Mouse (Mus musculus) embryonic stem cell, embryonic (primary cell): ENCODE data around the gene Hsd17b11.

Experiments
- CTCF ChIA-PET, 4 experiments: fragments of 300-600 bp in 2 of 4; fragments of 350-600 bp in 2 of 4; sonication (Branson Sonifier 250); formaldehyde crosslinking; loops; one replicate each; lab custom pipeline; 2022; ENCODE audit warnings: inconsistent platforms in 2 of 4; lab: Charles Lee
- POLR2A ChIA-PET, 4 experiments: fragments of 300-600 bp in 2 of 4; fragments of 350-600 bp in 2 of 4; sonication (Branson Sonifier 250); formaldehyde crosslinking; loops; one replicate each; lab custom pipeline; 2022; ENCODE audit warnings: antibody characterized with exemption in 4 of 4, inconsistent platforms in 1 of 4; lab: Charles Lee

Gene Hsd17b11

DNA sequence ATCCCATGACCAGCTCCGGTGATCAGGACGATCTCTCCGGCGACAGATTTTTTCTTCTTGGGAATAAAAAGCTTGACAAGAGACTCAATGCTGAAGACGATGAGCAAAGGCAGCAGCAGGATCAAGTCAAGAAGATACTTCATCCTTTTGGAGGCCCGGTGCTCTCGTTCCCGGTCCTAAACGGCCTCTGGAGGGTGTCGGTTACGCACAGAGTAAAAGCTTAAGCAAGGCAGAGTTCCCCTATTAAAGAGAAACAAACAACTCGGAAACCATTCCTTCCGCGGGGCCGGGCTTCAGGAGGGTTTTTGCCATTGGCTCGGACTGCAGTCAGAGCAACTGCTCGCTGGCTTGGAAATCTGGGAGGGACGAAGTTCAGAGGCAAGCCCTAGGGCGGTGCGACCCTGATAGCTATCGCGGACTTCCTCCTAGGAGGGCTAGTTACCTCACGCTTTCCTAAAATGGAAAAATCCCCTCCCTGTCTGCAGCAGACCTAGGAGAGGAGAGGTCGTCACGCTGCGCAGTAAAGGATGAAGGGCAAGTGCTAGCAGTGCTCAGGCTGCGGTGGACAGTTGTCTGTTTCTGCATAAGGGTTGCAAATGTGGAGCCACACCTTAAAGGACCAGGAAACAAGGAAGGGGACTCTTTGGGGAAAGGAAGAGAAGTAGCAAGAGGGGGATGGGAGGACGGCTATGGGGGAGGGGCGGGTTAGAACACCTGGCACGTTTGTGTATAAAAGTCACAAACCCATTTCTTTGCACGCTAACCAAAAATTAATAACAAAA lies at the start of gene Hsd17b11:
Gene Hsd17b11, minus strand, starts transcription at position 323 of the 782 bp plus-strand sequence.
- ChIA-PET CTCF (interaction anchor here (0.6 to 1.9 kb wide), 12 partner anchors 10 to 116 kb away, joined by 3 to 8 read pairs (median 4); no protein-coding TSS in a partner anchor), POLR2A (interaction anchor here (0.7 to 2.9 kb wide), 20 partner anchors 10 to 412 kb away, joined by 3 to 11 read pairs (median 4); no protein-coding TSS in a partner anchor)

- ChIA-PET POLR2A (interaction anchor here in 1 of 4 experiments (1.1 to 2.0 kb wide), 2 partner anchors 9 to 11 kb away, joined by 4 to 7 read pairs; no protein-coding TSS in a partner anchor), CTCF (no interaction called here)
These were observed 49.3 kb upstream of the Hsd17b11 start for GRCm38 (mm10) chr5:104071048-104071447.

DNA sequence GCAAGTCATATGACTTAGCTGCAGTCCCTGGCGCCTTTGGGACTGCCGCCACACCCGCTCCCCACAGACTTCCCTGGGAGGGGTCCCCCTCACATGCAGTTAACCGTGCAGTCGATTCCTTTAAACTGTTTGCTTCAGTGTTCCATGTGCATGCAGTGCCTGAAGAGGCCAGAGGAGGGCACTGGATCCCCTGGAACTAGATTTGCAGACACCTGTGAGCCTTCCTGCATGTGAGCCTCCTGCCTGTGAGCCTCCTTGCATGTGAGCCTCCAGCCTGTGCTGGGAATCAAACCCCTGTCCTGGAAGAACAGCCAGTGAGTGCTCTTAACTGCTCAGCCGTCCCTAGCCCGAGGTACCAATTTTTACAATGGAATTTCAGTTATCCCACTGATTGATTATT lies 47.0 kb upstream of the Hsd17b11 start:
- CTCF ChIA-PET: no interaction called here

DNA sequence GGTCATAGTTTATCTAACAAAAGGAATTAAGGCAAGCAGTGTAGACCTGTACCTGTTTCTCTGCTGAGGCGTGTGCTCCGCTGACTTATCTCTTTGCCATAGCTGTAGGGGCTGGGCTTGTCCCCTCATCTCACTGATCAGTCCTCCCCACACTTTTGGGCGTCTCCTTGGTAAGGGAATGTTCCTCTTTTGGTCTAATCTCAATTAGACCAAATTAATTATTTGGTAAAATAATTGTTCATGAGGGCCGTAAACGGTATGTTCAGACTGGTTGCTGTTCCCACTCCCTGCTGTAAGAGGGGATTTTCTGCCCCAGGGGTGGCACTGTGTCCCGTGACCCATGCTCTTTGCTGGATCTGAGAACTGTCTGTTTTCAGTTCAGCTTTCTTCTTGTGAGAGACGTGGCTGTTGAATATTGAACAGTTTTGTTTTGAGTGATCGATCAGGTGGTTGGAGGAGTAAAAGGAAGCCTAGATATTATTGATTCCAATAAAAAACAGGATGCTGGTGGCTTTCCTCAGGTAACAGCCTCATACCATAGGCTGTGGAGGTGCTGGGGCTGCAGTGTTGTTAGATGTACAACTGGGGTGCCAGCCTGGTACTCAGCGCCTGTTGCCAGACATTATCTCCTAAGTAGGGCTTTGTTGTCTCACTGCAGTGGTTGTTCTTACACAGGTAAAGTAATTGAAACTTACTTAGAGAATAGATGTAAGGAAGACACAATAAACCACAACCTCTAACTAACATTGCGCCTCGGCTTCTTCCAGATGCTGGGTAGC lies 41.2 kb upstream of the Hsd17b11 start:
- CTCF ChIA-PET: interaction anchor here in 2 of 4 experiments (0.5 to 1.4 kb wide), 2 partner anchors 63 to 337 kb away, joined by 4 to 6 read pairs; no protein-coding TSS in a partner anchor

More for the DNA sequence above, 47.0 kb upstream of the Hsd17b11 start:
- POLR2A ChIA-PET: interaction anchor here in 1 of 4 experiments (1.1 kb wide), 1 partner anchor 12 kb away, joined by 3 read pairs; no protein-coding TSS in a partner anchor

DNA sequence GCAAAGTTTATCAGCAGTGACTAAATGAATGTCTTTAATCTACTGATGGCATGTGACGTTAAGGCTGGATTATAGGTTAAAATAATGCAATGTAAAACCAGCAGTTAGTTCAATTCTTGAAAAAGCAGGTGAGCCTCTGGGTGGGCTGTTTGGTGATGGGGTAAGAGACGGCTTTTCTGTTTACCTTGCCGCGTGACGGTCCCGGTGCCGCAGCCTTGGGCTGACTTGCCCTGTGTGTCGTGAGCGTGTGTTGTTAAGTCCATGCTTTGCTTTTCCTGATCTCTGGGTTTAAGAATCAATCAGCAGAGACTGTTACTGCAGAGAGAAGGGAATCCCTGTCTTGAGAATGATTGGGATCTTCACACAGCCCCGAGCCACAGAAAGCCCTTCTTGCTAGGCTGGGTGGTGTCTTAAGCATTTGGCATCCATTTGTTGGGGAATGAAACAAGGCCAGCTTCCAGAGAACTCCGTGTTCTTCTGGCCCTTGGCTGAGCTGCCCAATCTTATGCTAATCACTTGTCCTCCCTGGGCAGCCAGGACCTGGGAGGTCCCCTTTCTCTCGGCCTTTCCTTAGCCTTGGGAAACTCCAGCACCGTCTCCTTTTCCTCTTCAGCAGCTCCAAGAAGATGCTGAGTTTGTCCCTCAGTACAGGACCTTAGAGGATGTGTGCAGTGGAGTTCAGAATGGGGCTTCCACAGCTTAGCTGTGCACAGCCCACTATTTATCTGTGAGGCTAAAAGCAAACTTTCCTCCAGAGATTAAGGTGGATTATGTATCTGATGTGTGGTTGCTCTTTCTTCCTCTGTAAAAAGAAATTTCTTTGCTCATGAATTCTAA lies 40.4 kb upstream of the Hsd17b11 start:
- ChIA-PET CTCF (interaction anchor here in 2 of 4 experiments (0.5 to 1.4 kb wide), 2 partner anchors 62 to 632 kb away, joined by 4 read pairs; no protein-coding TSS in a partner anchor), POLR2A (interaction anchor here in 3 of 4 experiments (0.7 to 2.0 kb wide), 6 partner anchors 8 to 1190 kb away, joined by 3 to 4 read pairs (median 4); no protein-coding TSS in a partner anchor)

More for the DNA sequence above, 41.2 kb upstream of the Hsd17b11 start:
- POLR2A ChIA-PET: interaction anchor here in 1 of 4 experiments (1.6 to 2.0 kb wide), 3 partner anchors 7 to 15 kb away, joined by 4 read pairs; no protein-coding TSS in a partner anchor

DNA sequence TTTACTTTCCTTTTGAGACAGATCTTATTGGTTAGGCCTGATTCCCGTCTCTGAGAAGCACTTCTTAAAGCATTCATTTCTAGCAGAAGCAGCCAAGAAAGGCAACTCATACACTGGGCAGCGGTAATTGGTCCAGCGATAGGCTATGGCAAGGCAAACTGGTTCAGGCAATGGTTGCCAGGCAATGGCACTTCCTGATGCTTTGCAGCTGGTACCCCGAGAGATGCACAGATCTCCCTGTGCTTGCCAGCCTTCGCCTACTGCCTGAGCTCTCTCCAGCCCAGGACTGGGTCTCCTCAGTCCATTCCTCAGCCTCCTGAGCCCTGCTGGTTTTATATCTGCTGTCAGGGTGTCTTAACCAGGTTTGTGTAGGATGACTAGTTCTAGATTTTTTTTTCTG lies 38.7 kb upstream of the Hsd17b11 start:
- ChIA-PET CTCF (interaction anchor here in 3 of 4 experiments (1.4 to 5.3 kb wide), 4 partner anchors 14 to 61 kb away, joined by 4 to 28 read pairs (median 8); no protein-coding TSS in a partner anchor), POLR2A (interaction anchor here in 2 of 4 experiments (0.7 to 1.8 kb wide), 3 partner anchors 10 to 386 kb away, joined by 3 to 7 read pairs (median 3); no protein-coding TSS in a partner anchor)

- POLR2A ChIA-PET: interaction anchor here in 2 of 4 experiments (0.7 to 1.8 kb wide), 3 partner anchors 11 to 387 kb away, joined by 3 to 7 read pairs (median 3); no protein-coding TSS in a partner anchor
These were observed 37.9 kb upstream of the Hsd17b11 start for GRCm38 (mm10) chr5:104059628-104060027.

GRCm38 (mm10) chr5:104058021-104058420 lies 36.3 kb upstream of the Hsd17b11 start:
- CTCF ChIA-PET: interaction anchor here (0.5 to 5.3 kb wide), 31 partner anchors 10 to 1329 kb away, joined by 3 to 37 read pairs (median 4); partner anchors contain the start of genes Dspp (in 1 of the 4), Gm17660 (in 1 of the 4) and Hsd17b11 (in 1 of the 4)
- POLR2A ChIA-PET: interaction anchor here in 3 of 4 experiments (1.1 to 2.4 kb wide), 5 partner anchors 10 to 160 kb away, joined by 3 to 11 read pairs (median 6); no protein-coding TSS in a partner anchor

More at GRCm38 (mm10) chr5:104059628-104060027, 37.9 kb upstream of the Hsd17b11 start:
- CTCF ChIA-PET: interaction anchor here (0.7 to 5.3 kb wide), 8 partner anchors 11 to 307 kb away, joined by 3 to 28 read pairs (median 6); no protein-coding TSS in a partner anchor

GRCm38 (mm10) chr5:104056295-104056694 lies 34.6 kb upstream of the Hsd17b11 start:
- ChIA-PET POLR2A (interaction anchor here in 2 of 4 experiments (0.8 to 2.4 kb wide), 3 partner anchors 8 to 13 kb away, joined by 3 to 11 read pairs (median 3); no protein-coding TSS in a partner anchor), CTCF (interaction anchor here (0.9 to 5.3 kb wide), 13 partner anchors 8 to 283 kb away, joined by 3 to 37 read pairs (median 4); no protein-coding TSS in a partner anchor)

DNA sequence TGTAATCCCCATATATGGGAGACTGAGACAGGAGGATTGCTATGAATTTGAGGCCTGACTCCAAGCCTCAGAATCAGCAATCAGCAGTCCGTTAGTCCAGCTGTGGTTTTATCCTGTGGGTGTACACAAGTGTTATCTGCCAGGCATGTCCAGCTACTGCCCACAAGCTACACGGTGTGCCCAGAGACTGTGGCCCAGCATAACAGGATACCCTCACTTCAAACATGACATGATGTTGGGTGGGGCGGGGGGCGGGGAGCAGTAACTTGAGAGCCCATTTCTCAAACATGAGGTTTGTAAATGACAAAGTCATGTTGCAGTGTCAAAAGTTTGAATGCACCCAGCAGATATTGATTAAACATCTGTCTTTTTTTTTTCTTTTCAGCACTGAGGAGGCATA lies 34.1 kb upstream of the Hsd17b11 start:
- POLR2A ChIA-PET: interaction anchor here in 2 of 4 experiments (0.6 to 1.0 kb wide), 4 partner anchors 8 to 53 kb away, joined by 3 to 5 read pairs (median 4); no protein-coding TSS in a partner anchor
- CTCF ChIA-PET: interaction anchor here (0.8 to 5.3 kb wide), 10 partner anchors 17 to 128 kb away, joined by 3 to 37 read pairs (median 4); no protein-coding TSS in a partner anchor

DNA sequence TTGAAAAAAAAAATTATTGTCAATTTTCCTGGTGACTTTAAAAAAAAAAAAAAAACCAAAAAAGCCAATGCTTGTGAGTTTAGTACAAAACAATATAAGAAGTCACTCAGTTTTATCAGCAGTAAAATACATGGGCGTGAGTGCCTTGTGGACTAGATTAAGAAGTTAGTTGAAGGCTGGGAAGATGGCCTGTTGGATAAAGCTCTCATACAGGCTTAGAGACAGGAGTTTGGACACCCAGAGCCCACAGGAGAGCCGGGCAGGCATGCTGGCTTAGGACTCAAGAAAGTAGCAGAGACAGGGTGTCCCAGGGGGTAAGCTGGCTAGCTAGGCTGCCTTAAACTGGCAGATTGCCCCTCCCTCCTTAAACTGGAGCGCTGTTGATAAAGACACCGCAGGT lies 33.2 kb upstream of the Hsd17b11 start:
- ChIA-PET CTCF (interaction anchor here in 3 of 4 experiments (0.7 to 3.9 kb wide), 4 partner anchors 18 to 127 kb away, joined by 3 to 37 read pairs (median 8); no protein-coding TSS in a partner anchor), POLR2A (interaction anchor here in 1 of 4 experiments (0.7 to 1.0 kb wide), 2 partner anchors 29 to 53 kb away, joined by 3 to 4 read pairs; no protein-coding TSS in a partner anchor)

DNA sequence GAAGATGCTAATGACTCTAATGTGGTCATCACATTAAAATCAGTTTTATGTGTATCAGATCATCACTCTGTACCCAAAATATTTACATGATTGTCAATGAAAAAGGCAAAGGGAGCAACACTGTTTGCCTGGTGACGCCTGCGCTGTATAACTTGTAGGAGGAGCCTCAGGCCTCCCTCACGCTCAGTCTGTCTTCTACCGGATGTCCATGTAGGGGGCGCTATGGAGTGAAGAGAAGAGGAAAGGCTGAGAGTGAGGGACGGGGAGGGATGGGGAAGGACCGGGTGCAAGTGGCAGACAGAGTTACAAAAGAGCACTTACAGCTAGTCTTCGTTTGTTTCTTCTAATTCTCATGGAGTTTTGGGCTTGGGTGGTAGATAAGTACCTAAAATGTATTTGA lies 31.2 kb upstream of the Hsd17b11 start:
- CTCF ChIA-PET: interaction anchor here in 3 of 4 experiments (0.8 to 2.2 kb wide), 7 partner anchors 11 to 288 kb away, joined by 3 to 13 read pairs (median 3); no protein-coding TSS in a partner anchor
- POLR2A ChIA-PET: interaction anchor here in 1 of 4 experiments (0.7 to 1.2 kb wide), 3 partner anchors 9 to 125 kb away, joined by 3 to 4 read pairs (median 4); partner anchors contain the start of gene Gm17660

DNA sequence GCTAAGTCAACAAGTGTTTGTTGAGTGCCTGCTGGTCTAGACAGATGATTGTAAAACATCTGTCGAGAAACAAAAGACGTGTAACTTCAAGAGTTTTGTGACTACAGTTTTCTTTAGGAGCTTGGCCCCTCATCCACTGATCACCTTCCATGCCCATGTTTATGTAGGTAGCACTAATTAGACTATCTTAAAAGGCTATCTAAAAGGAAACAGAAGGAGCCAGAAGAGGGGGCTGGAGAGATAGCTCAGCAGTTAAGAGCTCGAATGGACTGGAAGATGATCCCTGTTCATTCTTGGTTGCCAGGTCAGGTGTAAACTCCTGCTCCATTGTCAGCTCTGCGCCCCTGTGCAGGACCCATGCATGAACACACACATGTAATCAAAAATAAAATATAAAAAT lies 26.4 kb upstream of the Hsd17b11 start:
- CTCF ChIA-PET: interaction anchor here (0.5 to 2.9 kb wide), 16 partner anchors 8 to 292 kb away, joined by 3 to 14 read pairs (median 3); no protein-coding TSS in a partner anchor
- POLR2A ChIA-PET: interaction anchor here in 3 of 4 experiments (0.7 to 2.9 kb wide), 12 partner anchors 8 to 323 kb away, joined by 3 to 11 read pairs (median 4); partner anchors contain the start of gene Hsd17b11 (in 1 of the 3)

DNA sequence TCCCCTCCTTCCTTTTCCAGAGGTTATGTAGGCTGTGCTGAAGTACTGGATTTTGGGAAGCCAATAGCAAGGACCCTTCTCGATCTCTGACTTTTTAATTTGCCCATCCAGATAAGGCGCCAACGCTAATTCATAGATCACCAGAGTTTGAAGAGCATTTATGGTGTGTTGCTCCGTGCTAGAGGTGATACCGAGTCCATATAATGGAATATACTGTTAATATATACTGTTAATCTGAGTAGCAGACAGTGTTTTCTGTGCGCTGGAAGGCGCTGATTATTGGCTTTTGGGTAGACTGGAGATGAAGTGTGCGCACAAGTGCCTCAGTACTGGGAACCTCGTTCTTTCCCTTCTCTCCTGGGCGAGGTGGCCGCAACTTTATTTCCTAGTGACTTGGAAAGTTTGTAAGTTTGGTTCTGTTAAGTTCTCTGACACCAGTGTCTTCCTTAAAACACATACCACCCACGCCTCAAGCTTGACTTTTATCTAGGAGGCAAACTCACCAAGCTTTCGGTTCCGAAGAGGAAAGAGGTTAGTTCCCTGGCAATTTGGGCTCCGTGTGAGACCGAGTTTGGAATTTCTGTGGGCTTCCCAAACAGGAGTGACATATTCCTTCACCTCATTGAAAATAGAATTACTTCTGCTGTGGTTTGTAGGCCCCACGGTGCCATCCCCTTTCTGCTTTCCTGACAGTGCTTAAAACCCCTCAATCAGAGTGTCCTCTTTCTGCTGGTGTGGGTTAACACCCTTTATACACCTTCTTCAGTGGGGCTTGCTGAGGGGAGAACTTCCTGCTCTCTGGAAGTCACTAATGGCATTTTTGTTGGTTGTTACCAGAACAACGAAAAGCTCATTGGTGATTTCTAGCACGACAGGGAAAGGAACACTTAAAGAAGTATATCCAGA lies 25.7 kb upstream of the Hsd17b11 start:
- CTCF ChIA-PET: interaction anchor here (0.6 to 2.9 kb wide), 15 partner anchors 8 to 293 kb away, joined by 3 to 14 read pairs (median 3); no protein-coding TSS in a partner anchor
- POLR2A ChIA-PET: interaction anchor here in 3 of 4 experiments (0.6 to 2.9 kb wide), 12 partner anchors 9 to 322 kb away, joined by 3 to 11 read pairs (median 4); partner anchors contain the start of gene Hsd17b11 (in 1 of the 3)
